Mouse (Mus musculus): ENCODE data around the gene Gapdh. TPM values are rescaled to one million over a fixed set of nuclear protein-coding genes. Genes with fewer than 3 reads are reported as not detected.

Gene Gapdh
- total and polyA plus RNA-seq, 2 experiments from 2014 or later: 4,065 to 6,647 TPM

GRCm38 (mm10) chr6:125179601-125180000 lies 13.3 kb upstream of the Gapdh start:
- H3K4me2 ChIP-seq (ENCODE audit: low read depth, low read length): no peak overlapping the region
- no peak overlapping the region for H3K9ac ChIP-seq (replicated peaks; ENCODE audit: low read depth, low read length)
- no peak overlapping the region for H3K27ac ChIP-seq (ENCODE audit: low read depth)
- ATAC-seq (ENCODE audit: insufficient read depth, low read depth): no peak
- peaks cover 98% of the 10 kb centered on the region for H3K36me3 ChIP-seq (replicated peaks; ENCODE audit: control insufficient read depth, insufficient read depth, low read length)
- DNase-seq (ENCODE audit: low spot score): no peak
- no peak overlapping the region for H3K4me3 ChIP-seq (ENCODE audit: low read depth, low read length)
- 92% methylated on average over 7 of the region's 7 CpGs for WGBS
- no peak for TF ChIP-seq CTCF (IDR thresholded peaks at IDR 0.05; ENCODE audit: low read depth)
- no peak for TF ChIP-seq EP300 (IDR thresholded peaks at IDR 0.05; ENCODE audit: low read depth)
- no peaks in the 10 kb centered on the region for H3K4me1 ChIP-seq (ENCODE audit: control insufficient read depth, insufficient read depth)
- no peaks in the 10 kb centered on the region for H3K9me3 ChIP-seq (replicated peaks; ENCODE audit: control insufficient read depth, low read length)
- no peaks in the 10 kb centered on the region for H3K27me3 ChIP-seq (ENCODE audit: control insufficient read depth, insufficient read depth, low read length)

GRCm38 (mm10) chr6:125175469-125175868 lies 9.2 kb upstream of the Gapdh start:
- Histone ChIP-seq H3K9me3 (replicated peaks; ENCODE audit: control insufficient read depth, low read length) (no peaks in the 10 kb centered on the region), H3K36me3 (replicated peaks; ENCODE audit: control insufficient read depth, insufficient read depth, low read length) (peaks cover 98% of the 10 kb centered on the region)
- no peak for ATAC-seq (ENCODE audit: insufficient read depth, low read depth)

GRCm38 (mm10) chr6:125173256-125173655 lies 7.0 kb upstream of the Gapdh start:
- Histone ChIP-seq H3K4me3 (ENCODE audit: low read depth, low read length) (no peak overlapping the region), H3K27me3 (ENCODE audit: control insufficient read depth, insufficient read depth, low read length) (no peaks in the 10 kb centered on the region), H3K9me3 (replicated peaks; ENCODE audit: control insufficient read depth, low read length) (no peaks in the 10 kb centered on the region), H3K4me2 (ENCODE audit: low read depth, low read length) (no peak overlapping the region), H3K36me3 (replicated peaks; ENCODE audit: control insufficient read depth, insufficient read depth, low read length) (peaks cover 98% of the 10 kb centered on the region), H3K4me1 (ENCODE audit: control insufficient read depth, insufficient read depth) (no peaks in the 10 kb centered on the region), H3K9ac (replicated peaks; ENCODE audit: low read depth, low read length) (no peak overlapping the region), H3K27ac (ENCODE audit: low read depth) (no peak overlapping the region)
- TF ChIP-seq EP300 (IDR thresholded peaks at IDR 0.05; ENCODE audit: low read depth) (no peak), CTCF (IDR thresholded peaks at IDR 0.05; ENCODE audit: low read depth) (no peak)
- WGBS: 95% methylated on average over 7 of the region's 7 CpGs
- ATAC-seq (ENCODE audit: insufficient read depth, low read depth) (no peak), DNase-seq (ENCODE audit: low spot score) (no peak)

More at GRCm38 (mm10) chr6:125175469-125175868, 9.2 kb upstream of the Gapdh start:
- no peak overlapping the region for H3K4me3 ChIP-seq (ENCODE audit: low read depth, low read length)
- H3K27ac ChIP-seq (ENCODE audit: low read depth): no peak overlapping the region
- TF ChIP-seq CTCF (IDR thresholded peaks at IDR 0.05; ENCODE audit: low read depth) (no peak), EP300 (IDR thresholded peaks at IDR 0.05; ENCODE audit: low read depth) (no peak)
- no peaks in the 10 kb centered on the region for H3K27me3 ChIP-seq (ENCODE audit: control insufficient read depth, insufficient read depth, low read length)
- H3K9ac ChIP-seq (replicated peaks; ENCODE audit: low read depth, low read length): no peak overlapping the region
- 88% methylated on average over 5 of the region's 5 CpGs for WGBS
- DNase-seq (ENCODE audit: low spot score): no peak
- H3K4me1 ChIP-seq (ENCODE audit: control insufficient read depth, insufficient read depth): no peaks in the 10 kb centered on the region
- no peak overlapping the region for H3K4me2 ChIP-seq (ENCODE audit: low read depth, low read length)

DNA sequence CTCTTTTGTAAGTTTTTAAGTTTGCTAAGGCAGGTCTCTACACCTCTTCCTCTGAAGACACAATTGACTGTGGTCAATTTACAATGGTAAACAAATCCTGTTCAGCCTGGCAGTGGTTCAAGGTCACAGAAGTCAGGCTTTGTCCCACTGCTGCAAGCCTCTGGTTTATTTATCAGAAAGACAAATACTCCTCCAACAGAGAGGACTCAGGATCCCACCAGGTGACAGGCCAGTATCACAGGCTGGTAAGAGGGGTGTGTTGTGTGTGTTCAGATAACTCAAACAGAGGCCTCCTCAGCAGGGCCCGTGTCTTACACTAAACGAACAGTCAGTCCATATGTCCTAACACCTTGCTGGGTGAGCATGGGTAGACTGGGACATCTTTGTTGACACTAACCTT lies 6.2 kb upstream of the Gapdh start:
- ATAC-seq (ENCODE audit: insufficient read depth, low read depth) (no peak), DNase-seq (ENCODE audit: low spot score) (no peak)
- no peak for TF ChIP-seq EP300 (IDR thresholded peaks at IDR 0.05; ENCODE audit: low read depth)
- no peak for TF ChIP-seq CTCF (IDR thresholded peaks at IDR 0.05; ENCODE audit: low read depth)
- H3K9ac ChIP-seq (replicated peaks; ENCODE audit: low read depth, low read length): no peak overlapping the region
- no peaks in the 10 kb centered on the region for H3K9me3 ChIP-seq (replicated peaks; ENCODE audit: control insufficient read depth, low read length)
- no peak overlapping the region for H3K27ac ChIP-seq (ENCODE audit: low read depth)
- no peak overlapping the region for H3K4me2 ChIP-seq (ENCODE audit: low read depth, low read length)
- peaks cover 98% of the 10 kb centered on the region for H3K36me3 ChIP-seq (replicated peaks; ENCODE audit: control insufficient read depth, insufficient read depth, low read length)
- WGBS: 53% methylated on average over 2 of the region's 2 CpGs
- peaks cover 4% of the 10 kb centered on the region; the same call in 1 of the 2 replicates for H3K4me1 ChIP-seq (ENCODE audit: control insufficient read depth, insufficient read depth)
- no peaks in the 10 kb centered on the region for H3K27me3 ChIP-seq (ENCODE audit: control insufficient read depth, insufficient read depth, low read length)
- H3K4me3 ChIP-seq (ENCODE audit: low read depth, low read length): no peak overlapping the region

DNA sequence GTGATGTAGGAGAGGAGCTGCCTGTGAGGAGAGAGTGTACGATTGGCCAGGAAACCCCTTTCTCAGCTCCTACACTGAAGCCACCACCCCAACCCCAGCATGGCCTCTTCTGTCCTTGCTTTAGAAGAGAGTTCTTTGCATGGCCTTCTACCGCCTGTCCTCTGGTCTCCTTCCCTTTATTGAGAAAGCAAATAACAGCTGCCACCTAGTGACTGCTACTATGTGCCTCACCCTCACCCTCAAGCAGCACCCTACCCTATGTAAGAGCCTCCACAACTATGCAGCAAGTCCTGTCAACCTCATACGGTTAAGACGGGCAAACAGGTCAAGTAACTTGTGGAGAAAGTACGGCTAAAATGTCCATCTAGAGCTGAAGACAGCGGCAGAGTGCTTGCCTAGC lies 3.9 kb upstream of the Gapdh start:
- Histone ChIP-seq H3K4me3 (ENCODE audit: low read depth, low read length) (no peak overlapping the region), H3K4me2 (ENCODE audit: low read depth, low read length) (no peak overlapping the region), H3K9me3 (replicated peaks; ENCODE audit: control insufficient read depth, low read length) (no peaks in the 10 kb centered on the region), H3K9ac (replicated peaks; ENCODE audit: low read depth, low read length) (no peak overlapping the region), H3K4me1 (ENCODE audit: control insufficient read depth, insufficient read depth) (peaks cover 8% of the 10 kb centered on the region; the same call in 1 of the 2 replicates), H3K36me3 (replicated peaks; ENCODE audit: control insufficient read depth, insufficient read depth, low read length) (peaks cover 76% of the 10 kb centered on the region), H3K27ac (ENCODE audit: low read depth) (no peak overlapping the region), H3K27me3 (ENCODE audit: control insufficient read depth, insufficient read depth, low read length) (no peaks in the 10 kb centered on the region)
- DNase-seq (ENCODE audit: low spot score) (peak; percentile 68), ATAC-seq (ENCODE audit: insufficient read depth, low read depth) (no peak)
- 68% methylated on average over 6 of the region's 6 CpGs for WGBS
- TF ChIP-seq EP300 (IDR thresholded peaks at IDR 0.05; ENCODE audit: low read depth): no peak
- TF ChIP-seq CTCF (IDR thresholded peaks at IDR 0.05; ENCODE audit: low read depth): peak; percentile 59

GRCm38 (mm10) chr6:125168086-125168485 lies 1.8 kb upstream of the Gapdh start:
- TF ChIP-seq EP300 (IDR thresholded peaks at IDR 0.05; ENCODE audit: low read depth): no peak
- no peak for TF ChIP-seq CTCF (IDR thresholded peaks at IDR 0.05; ENCODE audit: low read depth)
- H3K27ac ChIP-seq (ENCODE audit: low read depth): peak overlapping the region; percentile 97
- no peak overlapping the region for H3K4me2 ChIP-seq (ENCODE audit: low read depth, low read length)

More at GRCm38 (mm10) chr6:125168086-125168485, 1.8 kb upstream of the Gapdh start:
- Histone ChIP-seq H3K36me3 (replicated peaks; ENCODE audit: control insufficient read depth, insufficient read depth, low read length) (peaks cover 68% of the 10 kb centered on the region), H3K4me3 (ENCODE audit: low read depth, low read length) (no peak overlapping the region), H3K9me3 (replicated peaks; ENCODE audit: control insufficient read depth, low read length) (no peaks in the 10 kb centered on the region), H3K9ac (replicated peaks; ENCODE audit: low read depth, low read length) (no peak overlapping the region), H3K27me3 (ENCODE audit: control insufficient read depth, insufficient read depth, low read length) (no peaks in the 10 kb centered on the region), H3K4me1 (ENCODE audit: control insufficient read depth, insufficient read depth) (peaks cover 18% of the 10 kb centered on the region)
- WGBS: 83% methylated on average over 14 of the region's 14 CpGs
- no peak for ATAC-seq (ENCODE audit: insufficient read depth, low read depth)
- no peak for DNase-seq (ENCODE audit: low spot score)
